Mouse (Mus musculus) lung, adult 2 months (tissue): Measurements from ENCODE around the gene Ptch2.

ENCODE experiments used
- CTCF ChIP-seq: fragments of 200-500 bp; IDR thresholded peaks from 2 replicates; pipeline ENCODE4 v1.5.1; 2011; ENCODE audit warnings: mild to moderate bottlenecking, low read length, control low read depth; ENCODE audit not compliant: insufficient read depth
- POLR2A ChIP-seq: fragments of 200-500 bp; IDR thresholded peaks from 2 replicates; pipeline ENCODE4 v1.6.1; 2011; ENCODE audit warnings: low read depth, mild to moderate bottlenecking, control low read depth, low read length, borderline replicate concordance; ENCODE audit errors: extremely low read depth

DNA sequence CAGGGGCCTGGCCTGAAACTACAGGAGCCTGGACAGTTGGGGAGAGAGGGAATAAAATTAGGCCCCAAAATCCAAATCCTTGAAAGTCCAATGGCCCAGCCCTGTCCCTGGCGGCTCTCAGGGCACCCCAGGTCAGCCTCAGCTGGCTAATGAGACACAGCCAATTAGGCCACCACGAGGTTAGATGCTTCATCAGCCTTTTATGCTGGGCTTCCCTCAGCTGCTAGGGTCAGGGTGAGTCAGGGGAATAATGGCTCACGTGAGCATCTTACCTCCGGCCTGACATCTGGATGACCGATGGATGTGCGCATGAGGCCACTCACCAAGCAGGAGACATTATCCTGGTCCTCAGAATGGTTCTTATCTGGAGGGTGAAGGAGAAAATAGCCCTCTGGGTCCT, 34.9 kb downstream of the Ptch2 start:
- no peak for TF ChIP-seq CTCF
- no peak for TF ChIP-seq POLR2A
